Mouse (Mus musculus): ENCODE measurements around the gene Cdk19. TPM values are rescaled to one million over a fixed set of nuclear protein-coding genes. Genes with fewer than 3 reads are reported as not detected.

Gene Cdk19
- total and polyA plus RNA-seq, 3 experiments, result 3.3 to 4.7 (median 4.0) TPM

DNA sequence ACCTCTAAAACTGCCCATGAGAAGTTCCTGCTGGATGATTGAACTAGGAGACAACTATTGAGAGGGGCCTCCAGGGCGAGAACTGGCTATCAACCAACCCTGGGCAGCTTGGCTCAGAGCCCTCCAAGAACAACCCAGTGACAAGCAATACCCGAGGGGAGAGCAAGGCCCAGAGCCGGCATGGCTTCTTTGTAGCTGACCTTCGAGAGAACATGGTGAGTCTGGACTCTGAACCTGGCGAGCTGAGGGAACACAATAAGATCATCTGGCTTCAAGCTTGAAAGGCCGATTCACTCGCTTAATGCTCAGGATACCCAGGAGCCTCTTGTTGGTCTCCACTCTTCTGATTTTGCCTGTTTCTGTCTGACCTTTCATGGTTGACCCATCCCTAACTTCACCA lies 151.8 kb downstream of the Cdk19 start:
- Histone ChIP-seq H3K4me2 (ENCODE audit: insufficient read depth, low read depth, poor library complexity, severe bottlenecking) (no peak overlapping the region), H3K4me3 (replicated peaks in 1 of 3; ENCODE audit: low read depth in 2 of 3, low read length in 2 of 3, poor library complexity in 1 of 3) (no peak overlapping the region), H3K36me3 (replicated peaks in 1 of 2; ENCODE audit: control insufficient read depth in 1 of 2, insufficient read depth in 1 of 2, low read length in 1 of 2) (no peaks in the 10 kb centered on the region), H3K9me3 (replicated peaks; ENCODE audit: low read length) (no peaks in the 10 kb centered on the region), H3K79me2 (replicated peaks; ENCODE audit: control insufficient read depth, extremely low read depth, insufficient read depth, poor library complexity, severe bottlenecking) (no peaks in the 10 kb centered on the region), H3K27ac (ENCODE audit: insufficient read depth, low read depth) (no peak overlapping the region), H3K27me3 (replicated peaks) (no peaks in the 10 kb centered on the region), H3K4me1 (ENCODE audit: control insufficient read depth in 1 of 2, insufficient read depth in 2 of 2) (no peaks in the 10 kb centered on the region), H3K9ac (ENCODE audit: insufficient read depth, low read depth) (no peak overlapping the region)
- TF ChIP-seq USF2 (conservative IDR thresholded peaks at IDR 0.05; ENCODE audit: low read depth, low read length) (no peak), JUND (conservative IDR thresholded peaks at IDR 0.05; ENCODE audit: low read depth, low read length) (no peak), ELF1 (IDR thresholded peaks at IDR 0.05; ENCODE audit: low read depth, low read length) (no peak), MAZ (IDR thresholded peaks at IDR 0.05; ENCODE audit: low read depth, low read length) (no peak), BHLHE40 (IDR thresholded peaks at IDR 0.05; ENCODE audit: low read depth, low read length) (no peak), POLR2A (IDR thresholded peaks at IDR 0.05; ENCODE audit: low read depth, low read length) (no peak), SMC3 (IDR thresholded peaks at IDR 0.05; ENCODE audit: low read depth, low read length) (no peak), CTCF (conservative IDR thresholded peaks at IDR 0.05 in 1 of 2, IDR thresholded peaks at IDR 0.05 in 1 of 2; ENCODE audit: low read depth in 2 of 2, low read length in 2 of 2) (no peak), USF1 (IDR thresholded peaks at IDR 0.05; ENCODE audit: low read depth, low read length) (no peak)
- DNase-seq (ENCODE audit: extremely low read depth), result no peak
- dilution Hi-C loops (cut with MboI; ENCODE audit: extremely low pct_ligation_motif_present, extremely low pct_unique_long_range_greater_than_20kb, low sequenced_read_pairs) (no loop called here), in situ Hi-C loops (cut with MboI; ENCODE audit: low pct_ligation_motif_present, low pct_unique_long_range_greater_than_20kb, low sequenced_read_pairs) (no loop called here)

GRCm38 (mm10) chr10:40491748-40492147 lies 152.4 kb downstream of the Cdk19 start:
- Histone ChIP-seq H3K36me3 (replicated peaks in 1 of 2; ENCODE audit: control insufficient read depth in 1 of 2, insufficient read depth in 1 of 2, low read length in 1 of 2) (no peaks in the 10 kb centered on the region), H3K27me3 (replicated peaks) (no peaks in the 10 kb centered on the region), H3K27ac (ENCODE audit: insufficient read depth, low read depth) (no peak overlapping the region), H3K4me2 (ENCODE audit: insufficient read depth, low read depth, poor library complexity, severe bottlenecking) (no peak overlapping the region), H3K4me3 (replicated peaks in 1 of 3; ENCODE audit: low read depth in 2 of 3, low read length in 2 of 3, poor library complexity in 1 of 3) (no peak overlapping the region), H3K79me2 (replicated peaks; ENCODE audit: control insufficient read depth, extremely low read depth, insufficient read depth, poor library complexity, severe bottlenecking) (no peaks in the 10 kb centered on the region), H3K4me1 (ENCODE audit: control insufficient read depth in 1 of 2, insufficient read depth in 2 of 2) (no peaks in the 10 kb centered on the region), H3K9ac (ENCODE audit: insufficient read depth, low read depth) (no peak overlapping the region), H3K9me3 (replicated peaks; ENCODE audit: low read length) (no peaks in the 10 kb centered on the region)
- DNase-seq (ENCODE audit: extremely low read depth), result no peak
- TF ChIP-seq UBTF (IDR thresholded peaks at IDR 0.05; ENCODE audit: low read depth, low read length) (no peak), GABPA (IDR thresholded peaks at IDR 0.05; ENCODE audit: insufficient replicate concordance, low read depth, low read length) (no peak), E2F4 (IDR thresholded peaks at IDR 0.05; ENCODE audit: insufficient replicate concordance, low read depth, low read length) (no peak), NELFE (IDR thresholded peaks at IDR 0.05; ENCODE audit: low read depth, low read length) (no peak), CHD2 (IDR thresholded peaks at IDR 0.05; ENCODE audit: low read length) (no peak), MAFK (IDR thresholded peaks at IDR 0.05; ENCODE audit: insufficient replicate concordance, low read length) (no peak), ZKSCAN1 (IDR thresholded peaks at IDR 0.05; ENCODE audit: borderline replicate concordance, low read depth, low read length) (no peak), SIN3A (IDR thresholded peaks at IDR 0.05; ENCODE audit: low read length) (no peak), RAD21 (IDR thresholded peaks at IDR 0.05; ENCODE audit: low read depth, low read length) (no peak), MEF2A (IDR thresholded peaks at IDR 0.05; ENCODE audit: borderline replicate concordance, low read depth, low read length) (no peak), IRF4 (IDR thresholded peaks at IDR 0.05; ENCODE audit: low read depth, low read length) (no peak), MXI1 (IDR thresholded peaks at IDR 0.05; ENCODE audit: low read depth, low read length) (no peak), BHLHE40 (IDR thresholded peaks at IDR 0.05; ENCODE audit: low read depth, low read length) (no peak), TCF12 (IDR thresholded peaks at IDR 0.05; ENCODE audit: low read depth, low read length) (no peak)
- in situ Hi-C loops (cut with MboI; ENCODE audit: low pct_ligation_motif_present, low pct_unique_long_range_greater_than_20kb, low sequenced_read_pairs), result no loop called here
- dilution Hi-C loops (cut with MboI; ENCODE audit: extremely low pct_ligation_motif_present, extremely low pct_unique_long_range_greater_than_20kb, low sequenced_read_pairs), result no loop called here

Measured in CH12.LX (cell line).